Mouse (Mus musculus) layer of hippocampus, adult 9-11 months (tissue): Measurements from ENCODE around the gene Gp1bb.

Experiments
- DNase-seq: peaks from one replicate; pipeline ENCODE4 v3.0.0; 2022

Gene Gp1bb

GRCm38 (mm10) chr16:18577599-18578160, 44.5 kb downstream of the Gp1bb start:
- DNase-seq = no peak

GRCm38 (mm10) chr16:18577071-18577470, 45.1 kb downstream of the Gp1bb start:
- no peak for DNase-seq

GRCm38 (mm10) chr16:18574196-18574595, 48.0 kb downstream of the Gp1bb start:
- no peak for DNase-seq
